Mouse (Mus musculus): ENCODE results near the gene Ggta1. TPM values are rescaled to one million over a fixed set of nuclear protein-coding genes. Genes with fewer than 3 reads are reported as not detected.
"Not testable (repeated sequence)": the region's sequence is repeated elsewhere in the genome, so short reads cannot be mapped to it uniquely, and the experiment has no call there.

Gene Ggta1
- polyA plus RNA-seq, 1 experiment from 2014 or later = 5.0 TPM

DNA sequence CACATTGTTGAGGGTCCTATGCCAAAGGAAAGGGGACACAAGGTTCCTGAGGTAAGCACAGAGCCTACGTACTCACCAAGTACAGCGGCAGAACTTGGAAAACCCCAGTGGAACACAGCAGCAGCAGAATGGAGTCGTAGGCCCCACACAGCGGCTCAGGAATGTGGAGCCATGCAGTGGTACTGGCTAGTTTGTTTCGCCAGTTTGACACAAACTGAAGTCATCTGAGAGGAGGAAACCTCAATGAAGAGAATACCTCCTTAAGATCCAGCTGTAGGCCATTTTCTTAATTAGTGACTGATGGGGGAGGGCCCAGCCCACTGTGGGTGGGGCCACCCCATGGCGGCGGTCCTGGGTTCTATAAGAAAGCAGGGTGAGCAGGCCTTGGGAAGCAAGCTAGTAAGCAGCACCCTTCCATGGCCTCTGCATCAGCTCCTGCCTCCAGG, 1.1 kb upstream of the Ggta1 start:
- WGBS = 58% methylated on average over 7 of the region's 7 CpGs
- no peak for DNase-seq (ENCODE audit: low spot score)

DNA sequence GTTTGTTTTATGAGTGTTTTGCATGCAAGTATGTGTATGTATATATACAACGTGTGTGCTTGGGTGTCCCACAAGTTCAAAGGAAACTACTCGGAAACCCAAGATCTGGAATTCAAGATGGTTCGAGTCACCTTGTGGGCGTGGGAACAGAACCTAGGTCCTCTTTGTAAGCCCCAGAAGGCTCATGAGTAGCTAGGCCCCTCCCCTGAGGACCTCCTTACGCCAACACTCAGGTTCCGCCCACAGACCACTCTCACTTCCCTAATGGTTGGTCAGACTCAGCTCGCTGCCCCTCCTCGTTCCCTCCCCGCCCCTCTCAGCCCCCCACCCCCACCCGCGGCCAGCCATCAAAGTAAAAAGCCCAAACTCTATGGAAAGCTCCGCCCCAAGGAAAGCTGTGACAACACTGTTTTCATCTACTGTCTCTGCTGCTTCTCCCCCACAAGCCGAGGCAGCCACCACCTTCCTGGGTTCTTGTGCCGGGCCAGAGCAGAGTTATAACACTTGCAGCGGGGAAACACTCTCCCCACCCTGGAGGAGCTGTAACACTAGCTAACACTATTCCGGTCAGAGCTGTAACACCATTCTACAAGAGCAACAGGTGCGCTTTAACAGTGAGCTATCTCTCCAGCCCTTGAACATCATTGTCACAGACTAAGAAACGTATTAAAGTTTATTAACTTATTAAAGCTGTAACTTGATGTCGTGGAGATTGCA, 499 bp upstream of the Ggta1 start:
- WGBS = 15% methylated on average over 19 of the region's 19 CpGs
- DNase-seq (ENCODE audit: low spot score) = peak; percentile 70
- Histone ChIP-seq H3K4me1 (replicated peaks) (peaks cover 42% of the 10 kb centered on the region), H3K9me3 (no peaks in the 10 kb centered on the region), H3K36me3 (no peaks in the 10 kb centered on the region), H3K27ac (peak overlapping the region; percentile 64), H3K27me3 (ENCODE audit: insufficient read depth, poor library complexity, severe bottlenecking) (peaks cover 11% of the 10 kb centered on the region), H3K4me3 (peak overlapping the region; percentile 34)

More for the DNA sequence above, 1.1 kb upstream of the Ggta1 start:
- Histone ChIP-seq H3K27ac (peak overlapping the region; percentile 64), H3K9me3 (no peaks in the 10 kb centered on the region), H3K27me3 (ENCODE audit: insufficient read depth, poor library complexity, severe bottlenecking) (peaks cover 11% of the 10 kb centered on the region), H3K36me3 (no peaks in the 10 kb centered on the region), H3K4me1 (replicated peaks) (peaks cover 42% of the 10 kb centered on the region), H3K4me3 (peak overlapping the region; percentile 34)

DNA sequence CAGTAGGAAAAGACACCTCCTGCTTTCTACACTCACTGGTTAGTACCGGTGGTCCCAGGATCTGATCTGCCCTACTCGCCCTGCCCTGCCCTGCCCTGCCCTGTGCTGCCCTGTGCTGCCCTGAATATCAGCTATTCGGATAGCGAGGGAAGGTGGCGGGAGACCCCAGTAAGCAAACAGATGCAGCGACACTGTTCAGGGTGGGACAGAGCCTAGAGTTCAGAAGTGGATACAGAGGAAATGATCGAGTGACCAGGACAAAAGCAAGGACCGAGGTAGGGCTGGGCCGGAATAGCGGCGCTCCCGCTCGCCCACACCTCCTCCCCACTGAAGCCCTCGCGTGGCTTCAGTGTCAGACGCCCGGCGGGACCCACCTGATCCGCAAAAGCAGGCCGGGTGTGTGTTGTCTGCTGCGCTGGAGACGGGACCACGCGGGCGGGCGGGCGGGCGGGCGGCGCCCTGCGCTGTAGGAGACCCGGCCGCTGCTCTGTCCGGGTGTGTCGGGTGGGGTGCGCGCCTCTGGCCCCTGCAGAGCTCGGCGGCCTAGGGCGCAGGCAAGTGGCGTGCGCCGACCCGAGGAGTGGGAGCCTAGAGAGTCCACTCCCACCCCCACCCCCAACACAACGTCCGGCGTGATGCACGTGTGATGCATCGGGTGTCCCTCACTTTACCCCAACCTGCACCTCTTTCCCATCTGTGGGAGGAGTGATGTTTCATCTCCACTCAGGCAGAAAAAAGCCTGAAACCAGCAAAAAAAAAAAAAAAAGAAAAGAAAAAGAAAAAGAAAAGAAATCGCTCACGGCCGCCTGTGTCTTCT, 852 bp downstream of the Ggta1 start:
- peak; percentile 61 for DNase-seq (ENCODE audit: low spot score)
- WGBS = under 1% methylated on average over 52 of the region's 52 CpGs
- Histone ChIP-seq H3K27me3 (ENCODE audit: insufficient read depth, poor library complexity, severe bottlenecking) (peaks cover 11% of the 10 kb centered on the region), H3K4me3 (peak overlapping the region; percentile 71), H3K27ac (peak overlapping the region; percentile 90), H3K9me3 (no peaks in the 10 kb centered on the region), H3K4me1 (replicated peaks) (peaks cover 42% of the 10 kb centered on the region), H3K36me3 (no peaks in the 10 kb centered on the region)

DNA sequence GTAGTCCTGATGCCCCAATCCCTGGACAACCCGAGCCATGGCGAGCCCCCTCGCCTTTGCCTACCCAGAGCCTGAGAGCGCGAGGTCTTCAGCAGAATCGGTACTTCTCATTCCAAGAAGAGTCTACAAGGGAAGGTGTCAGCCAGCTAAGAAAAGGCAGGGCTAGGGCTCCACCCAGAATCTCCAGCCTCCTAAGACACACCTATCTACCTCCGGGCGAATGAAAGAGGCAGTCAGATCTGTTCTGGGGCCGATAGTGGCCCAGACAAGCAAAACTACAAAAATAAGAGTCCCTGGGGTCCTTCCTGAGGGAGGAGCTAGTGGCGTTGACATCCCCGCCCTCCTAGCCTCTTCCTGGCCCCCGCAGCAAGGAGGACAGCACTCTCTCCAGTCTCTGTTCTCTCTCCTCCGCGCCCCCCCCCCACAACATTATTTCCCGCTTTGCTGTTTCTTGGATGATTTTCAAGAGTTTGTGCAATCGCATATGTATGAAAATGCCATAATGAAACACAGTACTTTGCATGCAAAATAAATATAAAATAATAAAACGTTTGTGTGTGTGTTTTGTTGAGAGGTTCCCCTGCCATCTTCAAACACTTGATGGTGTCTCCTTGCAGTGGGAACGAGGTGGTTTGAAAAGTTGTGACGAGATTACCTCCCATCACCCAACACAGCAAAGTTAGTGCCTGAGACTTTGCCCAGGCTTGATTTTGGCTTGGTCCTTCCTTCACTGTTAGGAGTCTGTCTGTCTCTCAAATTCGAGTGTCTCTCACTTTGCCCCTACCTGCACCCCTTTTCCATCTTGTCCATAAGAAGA, 1.7 kb downstream of the Ggta1 start:
- Histone ChIP-seq H3K9me3 (no peaks in the 10 kb centered on the region), H3K27ac (peak overlapping the region; percentile 90), H3K36me3 (no peaks in the 10 kb centered on the region), H3K4me1 (replicated peaks) (peaks cover 42% of the 10 kb centered on the region), H3K27me3 (ENCODE audit: insufficient read depth, poor library complexity, severe bottlenecking) (peaks cover 11% of the 10 kb centered on the region), H3K4me3 (peak overlapping the region; percentile 71)
- 3% methylated on average over 20 of the region's 20 CpGs for WGBS
- peak; percentile 32 for DNase-seq (ENCODE audit: low spot score)

DNA sequence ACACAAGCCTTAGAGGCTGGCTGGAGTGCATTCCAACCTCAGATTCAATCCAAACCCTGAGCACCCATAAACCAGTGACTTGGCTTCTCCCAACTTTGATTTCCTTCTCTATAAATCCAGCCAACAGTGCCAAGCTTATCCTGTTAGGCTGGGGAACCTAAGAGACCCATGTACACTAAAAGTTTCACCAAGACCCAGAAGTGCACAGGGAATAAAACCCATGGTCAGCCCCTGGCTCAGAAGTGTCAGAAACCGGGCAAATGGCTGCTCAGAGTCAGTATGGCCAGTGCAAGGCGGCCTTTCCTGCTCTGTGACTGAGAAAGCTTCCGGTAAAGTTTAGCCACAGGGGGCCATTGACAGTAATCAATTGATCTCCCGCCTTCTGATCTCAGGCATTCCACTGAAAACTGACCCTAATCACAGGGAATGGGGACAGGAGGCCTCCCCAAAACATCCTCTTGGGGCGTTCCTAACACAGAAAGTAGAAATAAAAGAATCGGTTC, 2.6 kb downstream of the Ggta1 start:
- Histone ChIP-seq H3K27ac (no peak overlapping the region), H3K27me3 (ENCODE audit: insufficient read depth, poor library complexity, severe bottlenecking) (peaks cover 11% of the 10 kb centered on the region), H3K9me3 (no peaks in the 10 kb centered on the region), H3K4me1 (replicated peaks) (peaks cover 42% of the 10 kb centered on the region), H3K4me3 (peak overlapping the region; percentile 71), H3K36me3 (no peaks in the 10 kb centered on the region)
- no peak for DNase-seq (ENCODE audit: low spot score)
- 15% methylated on average over 6 of the region's 6 CpGs for WGBS

DNA sequence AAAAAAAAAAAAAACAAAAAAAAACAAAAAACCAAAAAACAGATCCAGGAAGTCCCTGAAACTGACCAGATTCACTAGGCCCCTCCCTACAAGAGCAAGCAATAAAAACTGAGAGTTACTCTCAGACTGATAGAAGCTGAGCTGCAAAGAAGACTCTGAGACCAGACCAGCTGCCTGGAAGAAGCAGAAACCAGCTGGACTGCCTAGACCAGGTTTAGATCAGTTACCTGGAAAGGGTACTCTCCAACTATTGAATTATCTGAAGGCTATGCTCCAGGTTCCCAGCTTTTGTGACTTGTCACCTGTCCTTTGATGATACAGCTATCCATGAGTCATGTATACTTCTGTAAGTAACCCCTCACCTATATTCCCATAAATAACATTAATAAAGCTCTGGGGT, 3.7 kb downstream of the Ggta1 start:
- no peaks in the 10 kb centered on the region for H3K36me3 ChIP-seq

DNA sequence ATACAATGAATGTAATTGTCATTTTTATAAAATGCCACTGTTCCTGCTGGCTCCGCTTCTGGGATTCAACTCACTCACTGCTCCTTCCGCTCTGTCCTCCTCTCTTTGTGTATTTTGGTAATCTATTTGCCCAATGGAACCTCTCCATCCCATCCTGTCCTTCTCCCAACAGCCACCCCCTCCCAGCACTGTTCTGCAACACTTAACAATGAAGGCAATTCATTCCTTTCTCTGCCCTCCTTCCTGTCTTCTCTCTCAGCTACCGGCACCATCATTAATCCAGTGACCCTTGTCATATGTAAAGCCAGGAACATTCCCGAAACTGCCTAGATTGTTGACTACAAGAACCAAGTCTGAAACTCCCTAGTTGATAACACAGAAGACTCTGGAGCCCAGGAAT, 4.6 kb downstream of the Ggta1 start:
- H3K4me3 ChIP-seq = no peak overlapping the region
- no peaks in the 10 kb centered on the region for H3K36me3 ChIP-seq
- no peaks in the 10 kb centered on the region for H3K9me3 ChIP-seq
- H3K27me3 ChIP-seq (ENCODE audit: insufficient read depth, poor library complexity, severe bottlenecking) = peaks cover 11% of the 10 kb centered on the region
- no peak for DNase-seq (ENCODE audit: low spot score)
- 79% methylated on average over 4 of the region's 4 CpGs for WGBS
- H3K27ac ChIP-seq = no peak overlapping the region
- peaks cover 30% of the 10 kb centered on the region for H3K4me1 ChIP-seq (replicated peaks)

More for the DNA sequence above, 3.7 kb downstream of the Ggta1 start:
- peaks cover 11% of the 10 kb centered on the region for H3K27me3 ChIP-seq (ENCODE audit: insufficient read depth, poor library complexity, severe bottlenecking)
- H3K4me3 ChIP-seq = no peak overlapping the region
- no peaks in the 10 kb centered on the region for H3K9me3 ChIP-seq
- no peak for DNase-seq (ENCODE audit: low spot score)
- no peak overlapping the region for H3K27ac ChIP-seq
- H3K4me1 ChIP-seq (replicated peaks) = peaks cover 39% of the 10 kb centered on the region

DNA sequence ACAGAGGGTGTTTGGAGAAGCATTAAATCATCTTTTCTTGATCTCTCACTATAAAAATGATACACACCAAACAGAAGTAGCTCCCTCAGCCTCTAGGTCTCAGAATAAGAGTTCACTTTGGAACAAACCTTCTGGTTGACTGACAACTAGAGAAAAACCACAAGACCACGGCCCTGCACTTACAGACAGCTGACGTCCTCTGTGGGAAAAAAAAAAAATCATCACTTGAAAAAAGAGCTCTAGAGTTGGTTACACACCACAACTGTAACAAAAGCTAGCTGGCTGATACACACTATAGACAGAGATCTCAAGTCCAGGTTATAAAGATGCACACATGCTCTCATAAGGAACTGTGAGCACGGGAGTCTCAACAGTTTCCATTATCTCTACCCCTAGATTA, 9.3 kb downstream of the Ggta1 start:
- peaks cover 9% of the 10 kb centered on the region for H3K4me1 ChIP-seq (replicated peaks)
- DNase-seq (ENCODE audit: low spot score) = no peak
- H3K36me3 ChIP-seq = no peaks in the 10 kb centered on the region
- H3K4me3 ChIP-seq = no peak overlapping the region
- H3K27ac ChIP-seq = no peak overlapping the region
- no peaks in the 10 kb centered on the region for H3K9me3 ChIP-seq
- no peaks in the 10 kb centered on the region for H3K27me3 ChIP-seq (ENCODE audit: insufficient read depth, poor library complexity, severe bottlenecking)
- WGBS = 89% methylated on average over 3 of the region's 3 CpGs

DNA sequence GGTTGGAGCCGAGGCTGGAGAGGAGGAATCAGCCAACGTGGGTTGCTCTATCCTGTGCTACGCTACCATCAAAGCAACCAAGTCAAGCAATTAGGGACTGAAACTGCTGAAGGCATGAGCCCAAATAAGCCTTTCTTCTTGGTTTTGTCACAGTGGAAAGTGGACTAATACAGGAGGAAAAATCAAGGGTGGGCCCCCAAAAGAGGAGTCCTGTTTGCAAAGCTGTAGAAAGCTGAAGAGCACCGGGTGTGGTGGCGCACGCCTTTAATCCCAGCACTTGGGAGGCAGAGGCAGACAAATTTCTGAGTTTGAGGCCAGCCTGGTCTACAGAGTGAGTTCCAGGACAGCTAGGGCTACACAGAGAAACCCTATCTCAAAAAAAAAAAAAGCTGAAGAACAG, 10.3 kb downstream of the Ggta1 start:
- not testable (repeated sequence) for H3K4me3 ChIP-seq; DNase-seq (ENCODE audit: low spot score); H3K27me3 ChIP-seq (ENCODE audit: insufficient read depth, poor library complexity, severe bottlenecking); H3K27ac ChIP-seq; H3K9me3 ChIP-seq; H3K36me3 ChIP-seq
- WGBS = 90% methylated on average over 6 of the region's 6 CpGs
- H3K4me1 ChIP-seq (replicated peaks) = peaks cover 20% of the 10 kb centered on the region

DNA sequence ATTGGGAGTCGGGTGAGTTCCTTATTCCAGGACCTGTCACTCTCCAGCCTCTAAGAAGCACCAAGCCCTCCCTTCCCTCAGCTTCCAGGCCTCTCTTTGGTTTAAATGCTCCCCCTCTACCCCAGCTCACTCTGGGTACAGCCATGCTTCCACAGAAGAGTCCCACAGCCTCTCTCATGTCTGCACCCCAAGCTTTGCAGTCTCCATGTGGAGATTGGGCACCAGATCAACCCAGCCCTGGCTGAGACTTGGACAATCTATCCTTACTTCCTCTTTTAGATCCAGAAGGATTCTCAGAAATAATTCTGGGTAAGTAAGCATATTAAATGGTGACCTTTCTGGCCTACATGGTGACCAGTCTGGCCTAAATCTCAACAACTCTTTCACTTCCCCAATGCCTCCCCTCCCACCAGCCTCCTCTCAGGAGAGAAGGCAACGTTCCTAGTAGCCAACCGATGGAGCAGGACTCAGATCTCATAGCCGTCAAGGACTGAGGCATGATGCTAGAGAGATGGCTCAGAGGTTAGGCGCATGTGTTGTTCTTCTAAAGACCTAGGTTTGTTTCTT, 11.5 kb downstream of the Ggta1 start:
- no peaks in the 10 kb centered on the region for H3K27me3 ChIP-seq (ENCODE audit: insufficient read depth, poor library complexity, severe bottlenecking)
- peaks cover 26% of the 10 kb centered on the region for H3K4me1 ChIP-seq (replicated peaks)
- no peak for DNase-seq (ENCODE audit: low spot score)
- H3K4me3 ChIP-seq = no peak overlapping the region
- 91% methylated on average over 5 of the region's 5 CpGs for WGBS
- no peak overlapping the region for H3K27ac ChIP-seq
- no peaks in the 10 kb centered on the region for H3K9me3 ChIP-seq
- H3K36me3 ChIP-seq = no peaks in the 10 kb centered on the region

DNA sequence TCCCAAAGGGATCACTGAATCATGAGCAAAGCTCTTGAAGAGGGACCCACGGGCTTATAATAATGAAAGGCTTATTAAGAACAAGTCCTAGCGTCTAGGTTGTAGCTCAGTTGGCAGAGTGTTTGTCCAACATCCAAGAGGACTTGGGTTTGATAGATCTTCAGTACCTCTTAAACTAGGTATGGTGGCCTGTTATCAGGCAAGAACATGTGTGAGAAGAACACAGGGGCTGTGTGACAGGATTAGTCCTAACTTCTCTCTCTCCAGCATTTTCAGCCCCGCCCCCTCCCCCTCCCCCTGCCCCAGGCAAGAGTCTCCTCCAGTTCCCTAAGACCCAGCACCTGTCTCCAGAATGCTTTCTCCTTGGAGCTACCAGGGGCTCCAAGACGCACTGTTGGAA, 12.2 kb downstream of the Ggta1 start:
- Histone ChIP-seq H3K4me3 (no peak overlapping the region), H3K27ac (no peak overlapping the region), H3K27me3 (ENCODE audit: insufficient read depth, poor library complexity, severe bottlenecking) (no peaks in the 10 kb centered on the region), H3K36me3 (no peaks in the 10 kb centered on the region), H3K4me1 (replicated peaks) (peaks cover 33% of the 10 kb centered on the region), H3K9me3 (no peaks in the 10 kb centered on the region)
- DNase-seq (ENCODE audit: low spot score) = no peak
- WGBS = 83% methylated on average over 4 of the region's 4 CpGs

All from hindbrain, embryonic 10.5 days (tissue).